Mouse (Mus musculus): ENCODE measurements around the gene Gramd1c. TPM values are rescaled to one million over a fixed set of nuclear protein-coding genes. Genes with fewer than 3 reads are reported as not detected.
A peak's percentile ranks its signal among the peaks of the same experiment; 100 is the strongest.

Gene Gramd1c
- total and polyA plus RNA-seq, 3 experiments, result 1.5 to 3.9 (median 3.5) TPM

DNA sequence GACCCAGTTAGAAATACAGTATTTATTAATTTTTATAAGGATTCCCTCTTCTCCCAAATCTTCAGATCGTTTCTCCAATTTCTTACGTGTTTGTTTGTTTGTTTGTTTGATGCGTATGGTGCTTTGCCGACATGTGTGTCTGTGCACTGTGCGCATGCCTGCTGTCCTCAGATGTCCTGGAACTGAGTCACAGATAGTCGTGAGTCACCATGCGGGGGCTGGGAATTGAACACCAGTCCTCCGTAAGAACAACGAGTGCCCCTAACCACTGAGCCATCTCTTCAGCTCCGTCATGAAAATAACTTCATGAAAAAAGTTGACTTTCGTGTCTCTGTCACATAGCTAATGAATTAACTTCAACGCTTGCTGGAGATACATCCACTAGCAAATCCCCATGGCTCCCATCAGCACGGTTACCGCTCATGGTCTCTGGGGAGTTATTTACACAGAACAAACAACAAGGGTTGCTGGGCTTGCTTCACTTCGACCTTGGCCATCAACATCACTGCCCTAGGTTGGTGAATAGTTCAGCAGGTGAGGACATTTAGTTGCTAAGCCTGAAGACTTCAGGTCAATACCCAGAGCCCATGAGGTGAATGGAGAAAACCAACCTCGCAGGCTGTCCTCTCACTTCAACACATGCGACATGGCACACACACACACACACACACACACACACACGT, 2.4 kb downstream of the Gramd1c start:
- no peaks in the 10 kb centered on the region for H3K4me1 ChIP-seq (ENCODE audit: control insufficient read depth in 1 of 2, insufficient read depth in 2 of 2)
- in situ Hi-C loops (cut with MboI; ENCODE audit: low pct_ligation_motif_present, low pct_unique_long_range_greater_than_20kb, low sequenced_read_pairs), result no loop called here

DNA sequence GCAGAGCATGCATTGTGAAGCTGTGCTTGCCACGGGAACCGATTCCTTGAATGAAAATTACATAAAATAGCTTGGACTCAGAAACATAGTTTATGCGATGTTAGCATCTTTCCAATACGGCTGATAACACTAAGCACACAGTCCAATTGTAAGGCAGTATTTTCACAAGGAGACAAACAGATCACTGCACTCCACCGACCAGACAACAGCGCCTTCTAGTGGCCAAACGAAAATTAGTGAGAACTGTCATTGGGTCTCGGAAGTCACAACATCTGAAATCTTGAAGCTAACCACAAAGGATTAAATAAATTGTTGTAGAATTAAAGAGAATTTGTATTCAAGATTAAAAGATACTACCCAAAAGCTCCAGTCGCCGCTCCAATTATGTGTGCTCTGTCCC, 4.4 kb downstream of the Gramd1c start:
- 0 out of 2 replicates have a peak, but pooled peaks have one; percentile 20 for TF ChIP-seq IRF4 (IDR thresholded peaks at IDR 0.05; ENCODE audit: low read depth, low read length)
- peak; percentile 24; the same call in 1 of the 2 replicates for TF ChIP-seq ELF1 (IDR thresholded peaks at IDR 0.05; ENCODE audit: low read depth, low read length)
- peak; percentile 91 for TF ChIP-seq SMC3 (IDR thresholded peaks at IDR 0.05; ENCODE audit: low read depth, low read length)
- TF ChIP-seq HCFC1 (IDR thresholded peaks at IDR 0.05; ENCODE audit: low read depth, low read length), result no peak
- no peak for TF ChIP-seq USF1 (IDR thresholded peaks at IDR 0.05; ENCODE audit: low read depth, low read length)
- no peak for TF ChIP-seq POLR2AphosphoS2 (IDR thresholded peaks at IDR 0.05; ENCODE audit: low read depth, low read length)
- 0 out of 2 replicates have a peak, but pooled peaks have one; percentile 6 for TF ChIP-seq JUND (conservative IDR thresholded peaks at IDR 0.05; ENCODE audit: low read depth, low read length)
- TF ChIP-seq MXI1 (IDR thresholded peaks at IDR 0.05; ENCODE audit: low read depth, low read length), result no peak
- no peak for TF ChIP-seq USF2 (conservative IDR thresholded peaks at IDR 0.05; ENCODE audit: low read depth, low read length)
- no peak for TF ChIP-seq ETS1 (conservative IDR thresholded peaks at IDR 0.05; ENCODE audit: low read depth, low read length)
- no peak for TF ChIP-seq MAFK (IDR thresholded peaks at IDR 0.05; ENCODE audit: insufficient replicate concordance, low read length)
- TF ChIP-seq PAX5 (IDR thresholded peaks at IDR 0.05; ENCODE audit: low read length), result no peak
- TF ChIP-seq E2F4 (IDR thresholded peaks at IDR 0.05; ENCODE audit: insufficient replicate concordance, low read depth, low read length), result no peak
- TF ChIP-seq GABPA (IDR thresholded peaks at IDR 0.05; ENCODE audit: insufficient replicate concordance, low read depth, low read length), result no peak
- peak; percentile 99 to 100 for TF ChIP-seq CTCF (conservative IDR thresholded peaks at IDR 0.05 in 1 of 2, IDR thresholded peaks at IDR 0.05 in 1 of 2; ENCODE audit: low read depth in 2 of 2, low read length in 2 of 2)
- TF ChIP-seq ZMIZ1 (IDR thresholded peaks at IDR 0.05; ENCODE audit: low read depth, low read length), result no peak
- TF ChIP-seq MEF2A (IDR thresholded peaks at IDR 0.05; ENCODE audit: borderline replicate concordance, low read depth, low read length), result no peak
- TF ChIP-seq SIN3A (IDR thresholded peaks at IDR 0.05; ENCODE audit: low read length), result no peak
- no peak for TF ChIP-seq BHLHE40 (IDR thresholded peaks at IDR 0.05; ENCODE audit: low read depth, low read length)
- TF ChIP-seq NRF1 (IDR thresholded peaks at IDR 0.05; ENCODE audit: low read depth, low read length), result no peak
- peak; percentile 59 for TF ChIP-seq ZC3H11A (IDR thresholded peaks at IDR 0.05; ENCODE audit: low read depth, low read length)
- H3K4me2 ChIP-seq (ENCODE audit: insufficient read depth, low read depth, poor library complexity, severe bottlenecking), result peak overlapping the region; percentile 62
- no peak overlapping the region for H3K27ac ChIP-seq (ENCODE audit: insufficient read depth, low read depth)
- no peaks in the 10 kb centered on the region for H3K9me3 ChIP-seq (replicated peaks; ENCODE audit: low read length)
- in situ Hi-C loops (cut with MboI; ENCODE audit: low pct_ligation_motif_present, low pct_unique_long_range_greater_than_20kb, low sequenced_read_pairs) (loop anchor here (5.0 kb wide), 1 partner anchor 186 kb away; no protein-coding TSS in a partner anchor), dilution Hi-C loops (cut with MboI; ENCODE audit: extremely low pct_ligation_motif_present, extremely low pct_unique_long_range_greater_than_20kb, low sequenced_read_pairs) (no loop called here)
- DNase-seq (ENCODE audit: extremely low read depth), result peak; percentile 79
- no peak overlapping the region; the same call in 1 of the 2 replicates for H3K9ac ChIP-seq (ENCODE audit: insufficient read depth, low read depth)
- peaks cover 4 to 5% of the 10 kb centered on the region in 2 experiments; a peak in 2 of 4 replicates for H3K4me1 ChIP-seq (ENCODE audit: control insufficient read depth in 1 of 2, insufficient read depth in 2 of 2)
- H3K36me3 ChIP-seq (replicated peaks in 1 of 2; ENCODE audit: control insufficient read depth in 1 of 2, insufficient read depth in 1 of 2, low read length in 1 of 2), result no peaks in the 10 kb centered on the region
- no peaks in the 10 kb centered on the region for H3K27me3 ChIP-seq (replicated peaks)
- no peaks in the 10 kb centered on the region for H3K79me2 ChIP-seq (replicated peaks; ENCODE audit: control insufficient read depth, extremely low read depth, insufficient read depth, poor library complexity, severe bottlenecking)
- H3K4me3 ChIP-seq (replicated peaks in 1 of 3; ENCODE audit: low read depth in 2 of 3, low read length in 2 of 3, poor library complexity in 1 of 3), result no peak overlapping the region

More for the DNA sequence above, 2.4 kb downstream of the Gramd1c start:
- no peaks in the 10 kb centered on the region for H3K9me3 ChIP-seq (replicated peaks; ENCODE audit: low read length)
- dilution Hi-C loops (cut with MboI; ENCODE audit: extremely low pct_ligation_motif_present, extremely low pct_unique_long_range_greater_than_20kb, low sequenced_read_pairs), result no loop called here
- H3K27ac ChIP-seq (ENCODE audit: insufficient read depth, low read depth), result no peak overlapping the region
- no peak for DNase-seq (ENCODE audit: extremely low read depth)
- H3K9ac ChIP-seq (ENCODE audit: insufficient read depth, low read depth), result no peak overlapping the region
- no peak overlapping the region for H3K4me2 ChIP-seq (ENCODE audit: insufficient read depth, low read depth, poor library complexity, severe bottlenecking)
- no peaks in the 10 kb centered on the region for H3K36me3 ChIP-seq (replicated peaks in 1 of 2; ENCODE audit: control insufficient read depth in 1 of 2, insufficient read depth in 1 of 2, low read length in 1 of 2)
- no peak overlapping the region for H3K4me3 ChIP-seq (replicated peaks in 1 of 3; ENCODE audit: low read depth in 2 of 3, low read length in 2 of 3, poor library complexity in 1 of 3)
- no peaks in the 10 kb centered on the region for H3K27me3 ChIP-seq (replicated peaks)
- TF ChIP-seq NRF1 (IDR thresholded peaks at IDR 0.05; ENCODE audit: low read depth, low read length), result no peak
- TF ChIP-seq ZNF384 (IDR thresholded peaks at IDR 0.05; ENCODE audit: low read depth, low read length), result no peak
- no peak for TF ChIP-seq RAD21 (IDR thresholded peaks at IDR 0.05; ENCODE audit: low read depth, low read length)
- no peak for TF ChIP-seq IRF4 (IDR thresholded peaks at IDR 0.05; ENCODE audit: low read depth, low read length)
- TF ChIP-seq EP300 (IDR thresholded peaks at IDR 0.05; ENCODE audit: low read length), result no peak
- TF ChIP-seq JUN (IDR thresholded peaks at IDR 0.05; ENCODE audit: insufficient read depth, low read depth, low read length), result no peak
- TF ChIP-seq PAX5 (IDR thresholded peaks at IDR 0.05; ENCODE audit: low read length), result no peak
- TF ChIP-seq TBP (conservative IDR thresholded peaks at IDR 0.05; ENCODE audit: low read depth, low read length), result no peak
- no peak for TF ChIP-seq USF1 (IDR thresholded peaks at IDR 0.05; ENCODE audit: low read depth, low read length)
- H3K79me2 ChIP-seq (replicated peaks; ENCODE audit: control insufficient read depth, extremely low read depth, insufficient read depth, poor library complexity, severe bottlenecking), result no peaks in the 10 kb centered on the region

All from CH12.LX (cell line).